Mouse (Mus musculus): ENCODE measurements around the gene Krtap10-4.

DNA sequence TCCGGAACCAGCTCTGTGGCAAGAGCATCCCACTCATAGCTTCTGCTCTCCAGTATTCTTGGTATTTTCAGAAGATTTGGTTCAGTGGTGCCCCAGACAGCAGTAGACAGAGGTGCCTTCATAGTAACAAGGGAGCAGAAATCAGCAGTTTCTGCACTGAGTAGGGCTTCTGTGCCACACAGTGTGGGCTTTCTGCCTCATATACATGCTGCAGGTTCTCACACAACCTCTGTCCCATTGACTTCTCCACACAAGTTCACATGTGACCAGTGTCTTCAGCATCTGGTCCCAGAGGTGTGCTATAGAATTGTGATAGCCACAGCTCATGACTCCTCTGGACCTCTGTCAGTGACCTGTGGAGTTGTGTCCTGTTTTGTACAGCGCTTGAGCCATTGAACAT is 38.3 kb downstream of the Krtap10-4 start:
- TF ChIP-seq EP300 (optimal IDR thresholded peaks at IDR 0.05): no peak
- no peak for TF ChIP-seq CTCF (IDR thresholded peaks at IDR 0.05; ENCODE audit: low read depth)
